In genomic region chr1:119548668-119549326, GRCm38 (mm10) we compare ENCODE assay signal across 9 mouse cellular contexts. TPM values are rescaled to one million over a fixed set of nuclear protein-coding genes. Genes with fewer than 3 reads are reported as not detected.
DNase-seq lines count a peak whose midpoint lies in the region; ATAC-seq and TF ChIP-seq lines count a peak whose summit lies in the region.
"Had no signal": no experiment of that assay in that cellular context is flagged by ENCODE, and none has a peak within 500 bp of the region (broad histone marks: within the 10 kb centered on the region; RNA-seq: fewer than 3 reads in every experiment).

No protein-coding gene starts in this region.

- no peaks in the 10 kb centered on the region for H3K27me3 ChIP-seq in midbrain, embryonic 13.5 days
- H3K27me3 ChIP-seq in spleen, adult 2 months (ENCODE audit: control insufficient read depth, insufficient read depth, low read length): no peaks in the 10 kb centered on the region

- no peaks in the 10 kb centered on the region for H3K4me1 ChIP-seq in midbrain, embryonic 13.5 days (replicated peaks)
- H3K4me1 ChIP-seq in spleen, adult 2 months (ENCODE audit: control insufficient read depth, insufficient read depth, insufficient read length): no peaks in the 10 kb centered on the region

- DNase-seq in left cerebral cortex, adult 11 months (ENCODE audit: low spot score): peak; percentile 50
- no peak for DNase-seq in left cerebral cortex, adult 8-10 months (ENCODE audit: low spot score in 2 of 2)
- peak; percentile 76 for DNase-seq in cerebellum, adult 8-10 months
- peak; percentile 54 to 77 for DNase-seq in frontal cortex, postnatal 25 days (ENCODE audit: low spot score in 2 of 2)
- peak; percentile 82 to 86 for DNase-seq in left cerebral cortex, postnatal 10 days (ENCODE audit: extremely low spot score in 1 of 2, low spot score in 2 of 2)
- DNase-seq in spleen, adult 2 months (ENCODE audit: low read depth in 1 of 2, low spot score in 2 of 2): peak; percentile 22 to 65

- peaks cover 33% of the 10 kb centered on the region for H3K36me3 ChIP-seq in midbrain, embryonic 13.5 days
- no peaks in the 10 kb centered on the region for H3K36me3 ChIP-seq in spleen, adult 2 months (ENCODE audit: control insufficient read depth, insufficient read depth, low read length)

- WGBS in midbrain, embryonic 13.5 days: 72% methylated on average over 7 of the region's 7 CpGs
- 66% methylated on average over 7 of the region's 7 CpGs for WGBS in spleen, adult 2 months

- H3K4me2 ChIP-seq in midbrain, embryonic 13.5 days (replicated peaks): no peak overlapping the region

- TF ChIP-seq CTCF in spleen, adult 2 months (IDR thresholded peaks at IDR 0.05; ENCODE audit: extremely low read depth, insufficient read depth, insufficient read length, insufficient replicate concordance): peak; percentile 42; the same call in 1 of the 2 replicates

- no peaks in the 10 kb centered on the region for H3K9me3 ChIP-seq in midbrain, embryonic 13.5 days

- TF ChIP-seq POLR2A in spleen, adult 2 months (IDR thresholded peaks at IDR 0.05; ENCODE audit: low read depth, low read length): no peak

- no peak overlapping the region for H3K27ac ChIP-seq in midbrain, embryonic 13.5 days
- no peak overlapping the region for H3K27ac ChIP-seq in spleen, adult 2 months (ENCODE audit: insufficient read depth, low read length)

- no peak overlapping the region for H3K9ac ChIP-seq in midbrain, embryonic 13.5 days (replicated peaks)

- ATAC-seq in inflammation-experienced regulatory T-cells, adult 6 months: peak; percentile 83
- peak; percentile 66 for ATAC-seq in midbrain, embryonic 13.5 days

- no peak overlapping the region for H3K4me3 ChIP-seq in midbrain, embryonic 13.5 days (replicated peaks)
- H3K4me3 ChIP-seq in spleen, adult 2 months (ENCODE audit: extremely low read depth, insufficient read depth, insufficient read length): no peak overlapping the region
- H3K4me3 ChIP-seq: myocyte had no signal

- intact Hi-C loops in left cerebral cortex, postnatal 10 days (cut with DNase I): loop anchor here (5.0 kb wide), 3 partner anchors 129 to 461 kb away; no protein-coding TSS in a partner anchor

RNA-seq across cellular contexts. Expression of gene Tmem185b, which starts 22.8 kb away (rescaled TPM):
- total RNA-seq in left cerebral cortex, adult 8-10 months (2022): 10 to 100 TPM; 14.5 to 19.4 (median 17.0) TPM
- polyA plus RNA-seq in inflammation-experienced regulatory T-cells, adult 6 months (2017; shearing (Covaris generic)): 10 to 100 TPM; 15.6 to 20.2 (median 20.0) TPM
- 10 to 100 TPM; 10.1 to 12.4 TPM for total RNA-seq in left cerebral cortex, postnatal 10 days (2021)
- 18.6 and 23.0 TPM in 2 replicates for polyA plus RNA-seq in midbrain, embryonic 13.5 days (2015; fragmentation: Nextera tagmentation; extraction: Ambion mirVana)
- 22.3 and 31.5 TPM in 2 replicates for polyA plus RNA-seq in spleen, adult 2 months (2012; rRNA removed)

RNA-seq across cellular contexts. Expression of gene Ralb, which starts 44.2 kb away (rescaled TPM):
- total RNA-seq in left cerebral cortex, adult 8-10 months (2022): 10 to 100 TPM; 21.4 to 24.0 (median 22.6) TPM
- 10 to 100 TPM; 10.0 to 16.8 (median 10.8) TPM for polyA plus RNA-seq in inflammation-experienced regulatory T-cells, adult 6 months (2017; shearing (Covaris generic))
- total RNA-seq in left cerebral cortex, postnatal 10 days (2021): 10 to 100 TPM; 32.3 to 33.9 TPM
- polyA plus RNA-seq in midbrain, embryonic 13.5 days (2015; fragmentation: Nextera tagmentation; extraction: Ambion mirVana): 56.3 and 58.7 TPM in 2 replicates
- polyA plus RNA-seq in spleen, adult 2 months (2012; rRNA removed): 14.0 and 15.9 TPM in 2 replicates

Comparison
In these comparisons a context has a peak if more than half of its experiments do, and no peak if none do; other contexts are left out.
1. DNase-seq: peak in left cerebral cortex, adult 11 months (single experiment), cerebellum, adult 8-10 months (single experiment), frontal cortex, postnatal 25 days (2 of 2), left cerebral cortex, postnatal 10 days (2 of 2) and spleen, adult 2 months (2 of 2); none in left cerebral cortex, adult 8-10 months (0 of 2).